Mouse (Mus musculus): ENCODE results near the gene Tmem109. TPM values are rescaled to one million over a fixed set of nuclear protein-coding genes. Genes with fewer than 3 reads are reported as not detected.
A peak's percentile ranks its signal among the peaks of the same experiment; 100 is the strongest.

The Tmem109 gene
- polyA plus RNA-seq, 1 experiment from 2014 or later: 37.0 TPM

GRCm38 (mm10) chr19:10856520-10856919 is 25.3 kb downstream of the Tmem109 start:
- 53% methylated on average over 2 of the region's 2 CpGs for WGBS
- ATAC-seq (ENCODE audit: low FRiP score) (0 out of 2 replicates have a peak, but pooled peaks have one; percentile 7), DNase-seq (ENCODE audit: low spot score) (no peak)
- no peaks in the 10 kb centered on the region for H3K27me3 ChIP-seq (ENCODE audit: control insufficient read depth, insufficient read depth, low read length)
- no peaks in the 10 kb centered on the region for H3K9me3 ChIP-seq (ENCODE audit: control insufficient read depth, low read length)
- no peak overlapping the region for H3K9ac ChIP-seq
- no peak overlapping the region for H3K4me2 ChIP-seq (replicated peaks)
- H3K4me3 ChIP-seq (replicated peaks; ENCODE audit: low read length): no peak overlapping the region
- peaks cover 53% of the 10 kb centered on the region for H3K36me3 ChIP-seq (replicated peaks; ENCODE audit: control insufficient read depth, insufficient read depth)
- H3K4me1 ChIP-seq (replicated peaks; ENCODE audit: control insufficient read depth, insufficient read depth, low read length): no peaks in the 10 kb centered on the region
- no peak overlapping the region for H3K27ac ChIP-seq

- 84% methylated on average over 3 of the region's 3 CpGs for WGBS
- no peak overlapping the region for H3K4me2 ChIP-seq (replicated peaks)
Measured at GRCm38 (mm10) chr19:10855422-10855821, 26.4 kb downstream of the Tmem109 start.

GRCm38 (mm10) chr19:10847311-10848087 is 34.3 kb downstream of the Tmem109 start:
- H3K9me3 ChIP-seq (ENCODE audit: control insufficient read depth, low read length): no peaks in the 10 kb centered on the region
- ATAC-seq (ENCODE audit: low FRiP score) (no peak), DNase-seq (ENCODE audit: low spot score) (no peak)
- no peak overlapping the region for H3K9ac ChIP-seq
- 32% methylated on average over 3 of the region's 3 CpGs for WGBS
- H3K4me1 ChIP-seq (replicated peaks; ENCODE audit: control insufficient read depth, insufficient read depth, low read length): peaks cover 4% of the 10 kb centered on the region
- no peaks in the 10 kb centered on the region for H3K36me3 ChIP-seq (replicated peaks; ENCODE audit: control insufficient read depth, insufficient read depth)
- no peak overlapping the region; the same call in 1 of the 2 replicates for H3K27ac ChIP-seq
- no peak overlapping the region for H3K4me3 ChIP-seq (replicated peaks; ENCODE audit: low read length)
- H3K4me2 ChIP-seq (replicated peaks): no peak overlapping the region
- no peaks in the 10 kb centered on the region for H3K27me3 ChIP-seq (ENCODE audit: control insufficient read depth, insufficient read depth, low read length)

More at GRCm38 (mm10) chr19:10855422-10855821, 26.4 kb downstream of the Tmem109 start:
- no peak overlapping the region for H3K27ac ChIP-seq
- H3K9ac ChIP-seq: no peak overlapping the region
- no peak for DNase-seq (ENCODE audit: low spot score)
- H3K4me3 ChIP-seq (replicated peaks; ENCODE audit: low read length): no peak overlapping the region
- no peaks in the 10 kb centered on the region for H3K27me3 ChIP-seq (ENCODE audit: control insufficient read depth, insufficient read depth, low read length)
- H3K9me3 ChIP-seq (ENCODE audit: control insufficient read depth, low read length): no peaks in the 10 kb centered on the region
- H3K4me1 ChIP-seq (replicated peaks; ENCODE audit: control insufficient read depth, insufficient read depth, low read length): no peaks in the 10 kb centered on the region
- peaks cover 42% of the 10 kb centered on the region for H3K36me3 ChIP-seq (replicated peaks; ENCODE audit: control insufficient read depth, insufficient read depth)
- ATAC-seq (ENCODE audit: low FRiP score): no peak

- no peak overlapping the region for H3K27ac ChIP-seq
- H3K9me3 ChIP-seq (ENCODE audit: control insufficient read depth, low read length): no peaks in the 10 kb centered on the region
- ATAC-seq (ENCODE audit: low FRiP score) (peak; percentile 64; the same call in 1 of the 2 replicates), DNase-seq (ENCODE audit: low spot score) (peak; percentile 34)
- no peaks in the 10 kb centered on the region for H3K36me3 ChIP-seq (replicated peaks; ENCODE audit: control insufficient read depth, insufficient read depth)
- peaks cover 4% of the 10 kb centered on the region for H3K4me1 ChIP-seq (replicated peaks; ENCODE audit: control insufficient read depth, insufficient read depth, low read length)
- no peaks in the 10 kb centered on the region for H3K27me3 ChIP-seq (ENCODE audit: control insufficient read depth, insufficient read depth, low read length)
- no peak overlapping the region for H3K4me3 ChIP-seq (replicated peaks; ENCODE audit: low read length)
- whole genome bisulfite sequencing: 43% methylated on average over 7 of the region's 7 CpGs
- no peak overlapping the region for H3K9ac ChIP-seq
- H3K4me2 ChIP-seq (replicated peaks): no peak overlapping the region
Measured at GRCm38 (mm10) chr19:10846150-10846549, 35.7 kb downstream of the Tmem109 start.

- no peak for ATAC-seq (ENCODE audit: low FRiP score)
- 84% methylated on average over 3 of the region's 3 CpGs for WGBS
Measured at GRCm38 (mm10) chr19:10845454-10845853, 36.3 kb downstream of the Tmem109 start.

GRCm38 (mm10) chr19:10844206-10844605 is 37.6 kb downstream of the Tmem109 start:
- no peak for ATAC-seq (ENCODE audit: low FRiP score)
- no peak overlapping the region for H3K4me2 ChIP-seq (replicated peaks)
- 93% methylated on average over 5 of the region's 5 CpGs for WGBS
- H3K9me3 ChIP-seq (ENCODE audit: control insufficient read depth, low read length): no peaks in the 10 kb centered on the region
- H3K4me3 ChIP-seq (replicated peaks; ENCODE audit: low read length): no peak overlapping the region
- DNase-seq (ENCODE audit: low spot score): no peak
- no peak overlapping the region for H3K27ac ChIP-seq
- no peak overlapping the region for H3K9ac ChIP-seq
- H3K27me3 ChIP-seq (ENCODE audit: control insufficient read depth, insufficient read depth, low read length): no peaks in the 10 kb centered on the region
- no peaks in the 10 kb centered on the region for H3K36me3 ChIP-seq (replicated peaks; ENCODE audit: control insufficient read depth, insufficient read depth)
- peaks cover 4% of the 10 kb centered on the region for H3K4me1 ChIP-seq (replicated peaks; ENCODE audit: control insufficient read depth, insufficient read depth, low read length)

More at GRCm38 (mm10) chr19:10845454-10845853, 36.3 kb downstream of the Tmem109 start:
- DNase-seq (ENCODE audit: low spot score): no peak
- Histone ChIP-seq H3K9ac (no peak overlapping the region), H3K4me3 (replicated peaks; ENCODE audit: low read length) (no peak overlapping the region), H3K27me3 (ENCODE audit: control insufficient read depth, insufficient read depth, low read length) (no peaks in the 10 kb centered on the region), H3K27ac (no peak overlapping the region), H3K36me3 (replicated peaks; ENCODE audit: control insufficient read depth, insufficient read depth) (no peaks in the 10 kb centered on the region), H3K9me3 (ENCODE audit: control insufficient read depth, low read length) (no peaks in the 10 kb centered on the region), H3K4me2 (replicated peaks) (no peak overlapping the region), H3K4me1 (replicated peaks; ENCODE audit: control insufficient read depth, insufficient read depth, low read length) (peaks cover 4% of the 10 kb centered on the region)

GRCm38 (mm10) chr19:10842914-10843313 is 38.9 kb downstream of the Tmem109 start:
- no peaks in the 10 kb centered on the region for H3K36me3 ChIP-seq (replicated peaks; ENCODE audit: control insufficient read depth, insufficient read depth)
- no peak overlapping the region for H3K27ac ChIP-seq
- WGBS: 47% methylated on average over 24 of the region's 24 CpGs
- no peak overlapping the region for H3K4me3 ChIP-seq (replicated peaks; ENCODE audit: low read length)
- H3K4me2 ChIP-seq (replicated peaks): no peak overlapping the region
- DNase-seq (ENCODE audit: low spot score) (no peak), ATAC-seq (ENCODE audit: low FRiP score) (no peak)
- no peak overlapping the region for H3K9ac ChIP-seq
- H3K27me3 ChIP-seq (ENCODE audit: control insufficient read depth, insufficient read depth, low read length): no peaks in the 10 kb centered on the region
- peaks cover 4% of the 10 kb centered on the region for H3K4me1 ChIP-seq (replicated peaks; ENCODE audit: control insufficient read depth, insufficient read depth, low read length)
- no peaks in the 10 kb centered on the region for H3K9me3 ChIP-seq (ENCODE audit: control insufficient read depth, low read length)

GRCm38 (mm10) chr19:10841721-10842626 is 39.8 kb downstream of the Tmem109 start:
- peaks cover 4% of the 10 kb centered on the region for H3K4me1 ChIP-seq (replicated peaks; ENCODE audit: control insufficient read depth, insufficient read depth, low read length)
- H3K36me3 ChIP-seq (replicated peaks; ENCODE audit: control insufficient read depth, insufficient read depth): no peaks in the 10 kb centered on the region
- H3K9me3 ChIP-seq (ENCODE audit: control insufficient read depth, low read length): no peaks in the 10 kb centered on the region
- no peak for DNase-seq (ENCODE audit: low spot score)
- no peak overlapping the region for H3K4me3 ChIP-seq (replicated peaks; ENCODE audit: low read length)
- H3K27me3 ChIP-seq (ENCODE audit: control insufficient read depth, insufficient read depth, low read length): no peaks in the 10 kb centered on the region
- no peak overlapping the region for H3K4me2 ChIP-seq (replicated peaks)
- no peak overlapping the region for H3K9ac ChIP-seq
- 46% methylated on average over 16 of the region's 16 CpGs for WGBS
- no peak for ATAC-seq (ENCODE audit: low FRiP score)
- H3K27ac ChIP-seq: no peak overlapping the region
